Mouse (Mus musculus): ENCODE results near the gene Upf1.

Upf1 gene

DNA sequence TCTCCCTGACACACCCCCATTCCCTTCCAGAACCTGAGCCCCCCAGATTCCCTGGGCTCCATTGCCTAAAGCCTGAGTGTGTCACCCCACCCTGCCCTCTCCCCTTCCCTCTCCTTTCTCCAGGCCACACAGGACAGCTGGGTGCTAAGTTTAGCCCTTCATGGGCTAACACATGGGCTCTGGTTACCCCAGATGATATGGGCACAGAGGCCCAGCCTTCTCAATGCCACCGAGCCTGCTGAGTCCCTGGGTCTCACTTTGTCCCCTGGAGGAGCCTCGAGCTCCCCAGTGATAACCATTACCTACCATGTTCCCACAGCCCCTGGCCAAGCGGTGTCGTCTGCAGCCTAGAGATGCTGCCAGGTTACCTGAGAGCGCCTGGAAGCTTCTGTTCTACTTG lies 35.2 kb downstream of the Upf1 start:
- DNase-seq: no peak

DNA sequence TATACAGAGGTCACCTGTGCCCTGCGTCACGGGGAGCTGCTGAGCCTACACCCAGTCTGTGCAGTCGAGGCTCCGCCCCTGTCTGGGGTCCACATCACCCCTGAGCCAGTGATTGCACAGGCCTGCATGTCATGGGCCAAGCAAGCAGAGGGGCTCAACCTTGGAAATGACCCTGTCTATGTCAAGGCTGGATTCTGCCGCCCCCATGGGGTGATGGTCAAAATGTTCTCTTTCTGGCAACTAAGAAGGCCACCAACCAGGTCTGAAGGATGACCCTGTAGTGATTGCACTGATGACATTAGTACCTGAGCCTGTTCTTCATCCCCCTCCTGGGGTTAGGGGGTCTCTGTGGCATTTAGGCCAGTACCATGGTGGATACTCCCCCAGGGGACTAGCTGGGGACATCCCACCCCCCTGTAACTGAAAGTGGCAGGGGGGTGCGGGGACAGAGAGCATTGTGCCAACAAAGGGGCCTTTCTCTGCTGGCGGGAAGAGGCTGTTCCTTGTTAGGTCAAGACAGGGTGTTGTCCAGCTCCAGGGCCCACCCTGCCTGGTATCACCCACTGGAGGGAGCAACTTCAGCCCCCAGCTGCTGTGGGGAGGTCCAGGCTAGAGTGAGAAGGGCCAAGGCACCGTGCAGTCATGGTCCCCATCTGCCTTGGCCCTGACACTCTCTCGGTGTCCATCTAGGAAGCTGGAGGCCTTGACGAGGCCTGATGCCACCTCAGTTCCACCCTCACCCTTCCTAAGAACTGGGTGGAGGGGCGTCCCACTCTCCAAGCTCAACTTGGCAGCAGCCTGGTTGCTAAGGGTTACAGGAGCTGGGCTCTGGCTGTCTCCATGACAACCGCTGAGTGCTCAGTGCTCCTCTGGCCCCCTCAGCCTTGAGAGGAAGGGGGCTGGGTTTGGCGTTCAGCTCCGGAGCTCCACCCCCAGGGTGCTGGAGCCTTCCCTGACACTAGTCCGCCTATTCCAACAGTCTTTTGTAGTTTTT lies 36.3 kb downstream of the Upf1 start:
- no peak for DNase-seq

DNA sequence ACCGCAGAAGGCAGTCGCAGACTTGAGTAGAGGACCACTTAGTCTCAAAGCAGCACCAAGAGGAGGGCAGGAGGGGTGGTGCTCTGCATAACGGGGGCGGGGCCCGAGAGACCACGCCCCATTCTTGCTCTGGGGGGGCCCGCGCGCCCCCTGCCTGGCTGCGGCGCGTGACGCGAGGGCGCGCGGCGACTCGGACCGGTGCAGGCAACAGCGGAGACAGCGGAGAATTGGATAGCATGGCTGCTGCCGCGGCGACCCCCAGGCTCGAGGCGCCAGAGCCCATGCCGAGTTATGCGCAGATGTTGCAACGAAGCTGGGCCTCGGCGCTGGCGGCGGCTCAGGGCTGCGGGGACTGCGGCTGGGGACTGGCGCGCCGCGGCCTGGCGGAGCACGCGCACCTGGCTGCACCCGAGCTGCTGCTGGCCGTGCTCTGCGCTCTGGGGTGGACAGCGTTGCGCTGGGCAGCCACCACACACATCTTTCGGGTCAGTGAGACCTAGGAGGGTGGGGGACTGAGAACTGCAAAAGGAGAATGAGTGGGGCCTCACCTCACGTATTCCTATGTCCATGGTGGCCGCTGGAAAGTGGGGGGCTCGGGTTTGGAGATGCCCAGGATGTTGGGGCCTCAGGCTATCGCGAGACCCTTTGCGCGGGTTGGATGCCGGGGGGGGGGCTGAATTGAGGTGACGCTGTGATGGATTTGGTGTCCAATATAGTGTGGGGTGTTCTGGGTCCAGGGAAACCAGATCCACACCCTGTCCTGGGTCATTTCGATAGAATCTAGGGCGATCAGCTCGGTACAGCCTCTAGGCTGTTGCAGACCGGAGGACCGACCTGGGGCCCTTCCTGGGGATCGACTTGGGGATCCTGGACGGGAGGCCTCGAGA lies 37.2 kb downstream of the Upf1 start, which contains the start of gene Cers1:
Gene Cers1 (plus strand): TSS at position 152 of the 887 bp plus-strand sequence.
- peak; percentile 95 for DNase-seq

DNA sequence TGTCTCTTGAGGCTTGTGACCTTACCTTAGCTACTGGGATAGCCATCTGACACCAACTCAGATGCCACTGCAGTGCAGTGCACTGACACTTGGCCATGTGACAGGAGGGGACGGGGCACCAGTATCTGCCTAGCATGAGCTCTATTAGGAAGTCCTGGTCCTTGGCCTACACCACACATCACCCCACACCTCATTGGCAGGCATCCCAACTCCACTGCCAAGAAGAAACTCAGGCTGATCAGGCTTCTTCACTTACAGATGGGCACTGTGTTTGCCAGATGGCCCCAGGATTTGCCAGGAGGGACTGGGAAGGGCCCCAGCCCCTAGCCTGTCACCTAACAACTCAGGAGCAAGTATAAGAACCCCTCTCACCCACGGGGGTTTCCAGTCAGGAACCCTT lies 39.7 kb downstream of the Upf1 start:
- DNase-seq: no peak

DNA sequence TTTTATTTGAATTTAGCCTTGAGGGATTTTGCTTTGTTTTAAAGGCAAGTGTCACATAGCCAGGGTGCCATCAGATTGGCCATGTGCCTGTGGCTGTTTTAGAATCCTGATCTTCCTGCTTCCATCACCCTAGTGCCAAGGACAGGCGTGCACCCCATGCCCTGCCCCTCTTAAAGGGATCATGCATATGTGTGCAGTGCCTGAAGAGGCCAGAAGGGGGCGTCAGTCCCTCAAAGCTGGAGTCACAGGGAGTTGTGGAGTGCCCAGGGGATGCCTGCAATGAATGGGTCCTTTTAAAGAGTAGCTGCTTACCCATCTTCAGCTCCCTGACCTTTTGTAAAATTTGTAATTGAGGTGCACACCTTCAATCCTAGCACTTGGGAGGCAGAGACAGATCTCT lies 43.8 kb downstream of the Upf1 start:
- no peak for DNase-seq

DNA sequence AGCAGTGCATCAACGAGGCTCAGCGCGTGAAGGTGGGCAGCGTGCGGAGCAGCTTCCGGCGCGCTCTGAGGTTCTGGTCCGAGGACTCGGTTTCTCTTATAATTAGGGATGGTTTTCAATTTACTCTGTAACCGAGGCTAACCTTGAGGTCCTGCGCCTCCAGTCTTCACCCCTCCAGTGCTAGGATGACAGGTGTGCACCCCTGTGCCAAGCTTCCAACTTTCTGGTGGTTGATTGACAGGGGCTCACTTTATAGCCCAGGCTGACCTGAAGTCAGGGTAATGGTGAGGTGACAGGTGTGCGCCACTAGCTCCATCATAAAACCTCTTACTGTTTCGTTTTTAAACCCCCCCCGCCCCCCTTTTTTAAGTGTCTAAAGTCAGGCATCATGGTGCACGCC lies 50.2 kb downstream of the Upf1 start:
- no peak for DNase-seq

DNA sequence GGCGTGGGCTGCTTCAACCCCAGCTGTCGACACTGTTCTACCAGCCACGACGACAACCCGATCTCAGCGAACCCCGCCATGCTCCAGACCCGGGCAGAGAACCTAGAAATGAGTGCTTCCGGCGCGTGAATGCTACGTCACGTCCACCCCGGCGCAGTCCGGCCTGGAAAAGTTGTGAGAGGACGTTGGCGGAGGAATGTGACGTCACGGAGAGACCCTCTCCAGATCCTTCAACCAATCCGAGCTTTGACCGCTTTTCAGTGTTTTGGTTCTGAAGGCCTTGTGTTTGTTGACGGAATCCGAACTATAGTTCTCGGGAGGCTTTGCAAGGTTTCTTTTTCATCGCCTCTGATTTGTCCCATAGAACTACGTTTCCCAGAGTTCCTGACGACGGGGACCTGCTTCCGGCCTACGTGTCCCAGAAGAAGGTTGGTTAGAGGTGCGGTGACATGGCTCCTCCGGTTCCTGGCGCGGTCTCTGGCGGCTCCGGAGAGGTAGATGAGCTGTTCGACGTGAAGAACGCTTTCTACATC lies 50.7 kb downstream of the Upf1 start, which contains the start of the genes Ddx49 and Cope:
Gene Ddx49 (minus strand): TSS at position 132 of the 533 bp plus-strand sequence.
Gene Cope (plus strand): TSS at position 161 of the 533 bp plus-strand sequence.
- DNase-seq: peak; percentile 99

DNA sequence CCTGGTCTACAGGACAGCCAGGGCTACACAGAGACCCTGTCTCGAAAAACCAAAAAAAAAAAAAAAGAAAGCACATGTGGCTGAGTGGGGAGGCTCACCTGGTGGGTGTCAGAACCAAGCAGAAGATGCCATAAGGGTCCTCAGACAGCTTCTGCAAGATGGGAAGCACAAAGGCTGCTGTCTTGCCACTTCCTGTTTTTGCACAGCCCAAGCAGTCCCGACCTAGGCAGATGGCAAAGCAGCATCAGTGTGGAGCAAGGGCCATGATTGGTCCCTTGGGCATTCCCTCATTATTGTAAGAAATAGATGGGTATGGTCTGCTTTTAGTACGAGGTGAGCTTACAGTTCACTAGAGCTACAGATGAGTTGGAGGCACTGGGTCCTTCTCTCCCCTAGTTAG lies 52.2 kb downstream of the Upf1 start:
- DNase-seq: no peak

DNA sequence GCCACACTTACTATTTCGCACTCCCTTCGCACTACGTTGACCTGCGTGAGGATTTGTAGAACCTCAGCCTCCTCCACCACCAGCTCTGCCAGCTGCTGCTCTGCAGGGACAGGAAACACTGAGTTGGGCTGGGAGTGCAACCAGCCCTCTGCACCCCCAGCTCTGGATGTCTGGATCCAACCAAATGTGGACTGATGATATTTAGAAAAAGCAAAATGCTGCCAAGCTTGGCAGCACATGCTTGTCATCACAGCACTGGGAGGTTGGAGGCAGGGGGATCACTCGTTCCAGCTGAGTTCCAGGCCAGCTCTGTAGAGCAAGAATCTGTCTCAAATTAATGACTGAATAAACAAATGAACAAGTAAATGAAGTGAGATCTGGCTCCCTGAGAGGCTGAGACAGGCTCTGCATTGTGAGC lies 59.1 kb downstream of the Upf1 start:
- no peak for DNase-seq

DNA sequence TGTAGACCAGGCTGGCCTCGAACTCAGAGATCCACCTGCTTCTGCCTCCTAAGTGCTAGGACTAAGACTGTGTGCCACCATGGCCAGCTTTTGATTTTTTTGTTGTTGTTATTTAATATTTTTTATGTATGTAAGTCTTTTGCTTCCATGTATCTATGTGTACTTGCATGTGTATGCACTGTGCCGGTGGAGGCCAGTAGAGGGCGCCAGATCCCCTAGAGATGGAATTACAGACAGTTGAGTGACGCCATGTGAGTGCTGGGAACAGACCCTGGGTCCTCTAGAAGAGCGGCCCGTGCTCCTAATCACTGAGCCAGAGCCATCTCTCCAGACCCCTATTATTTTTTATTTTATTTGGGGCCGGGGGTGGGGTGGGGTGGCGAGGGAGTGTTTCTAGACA lies 66.3 kb downstream of the Upf1 start:
- DNase-seq: no peak

DNA sequence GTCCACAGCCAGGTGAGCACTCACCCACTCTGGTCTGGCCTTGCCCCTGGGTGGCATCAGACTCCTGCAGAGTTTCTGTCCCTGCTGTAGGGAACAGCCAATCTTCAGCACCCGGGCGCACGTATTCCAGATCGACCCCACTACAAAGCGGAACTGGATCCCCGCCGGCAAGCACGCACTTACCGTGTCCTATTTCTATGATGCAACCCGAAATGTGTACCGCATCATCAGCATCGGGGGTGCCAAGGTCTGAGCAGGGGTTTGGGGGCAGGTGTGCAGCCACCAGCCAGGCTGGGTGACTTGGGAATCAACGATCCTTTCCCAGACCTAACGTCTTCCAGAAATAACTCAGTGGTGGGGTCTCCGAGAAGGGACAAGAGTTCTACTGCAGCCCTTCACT lies 67.8 kb downstream of the Upf1 start:
- peak; percentile 93 for DNase-seq

DNA sequence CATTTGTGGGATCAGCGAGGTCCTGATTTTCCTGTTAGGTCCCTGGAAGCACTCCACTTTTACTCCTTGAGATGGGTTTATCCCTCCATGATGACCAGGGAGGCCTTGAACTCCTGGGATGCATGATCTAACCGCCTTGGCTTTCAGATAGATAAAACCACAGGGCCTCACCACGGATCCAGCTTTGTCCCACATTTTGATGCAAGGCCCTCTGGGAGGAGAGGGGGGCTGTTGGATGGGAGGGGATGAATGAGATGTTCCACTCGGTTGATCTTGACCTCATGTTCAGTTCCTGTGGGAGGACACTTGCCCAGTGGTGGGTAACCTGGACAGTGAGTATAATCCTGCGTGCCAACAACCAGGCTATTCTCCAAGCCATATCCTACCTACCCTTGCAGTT lies 68.7 kb downstream of the Upf1 start:
- peak; percentile 90 for DNase-seq

DNA sequence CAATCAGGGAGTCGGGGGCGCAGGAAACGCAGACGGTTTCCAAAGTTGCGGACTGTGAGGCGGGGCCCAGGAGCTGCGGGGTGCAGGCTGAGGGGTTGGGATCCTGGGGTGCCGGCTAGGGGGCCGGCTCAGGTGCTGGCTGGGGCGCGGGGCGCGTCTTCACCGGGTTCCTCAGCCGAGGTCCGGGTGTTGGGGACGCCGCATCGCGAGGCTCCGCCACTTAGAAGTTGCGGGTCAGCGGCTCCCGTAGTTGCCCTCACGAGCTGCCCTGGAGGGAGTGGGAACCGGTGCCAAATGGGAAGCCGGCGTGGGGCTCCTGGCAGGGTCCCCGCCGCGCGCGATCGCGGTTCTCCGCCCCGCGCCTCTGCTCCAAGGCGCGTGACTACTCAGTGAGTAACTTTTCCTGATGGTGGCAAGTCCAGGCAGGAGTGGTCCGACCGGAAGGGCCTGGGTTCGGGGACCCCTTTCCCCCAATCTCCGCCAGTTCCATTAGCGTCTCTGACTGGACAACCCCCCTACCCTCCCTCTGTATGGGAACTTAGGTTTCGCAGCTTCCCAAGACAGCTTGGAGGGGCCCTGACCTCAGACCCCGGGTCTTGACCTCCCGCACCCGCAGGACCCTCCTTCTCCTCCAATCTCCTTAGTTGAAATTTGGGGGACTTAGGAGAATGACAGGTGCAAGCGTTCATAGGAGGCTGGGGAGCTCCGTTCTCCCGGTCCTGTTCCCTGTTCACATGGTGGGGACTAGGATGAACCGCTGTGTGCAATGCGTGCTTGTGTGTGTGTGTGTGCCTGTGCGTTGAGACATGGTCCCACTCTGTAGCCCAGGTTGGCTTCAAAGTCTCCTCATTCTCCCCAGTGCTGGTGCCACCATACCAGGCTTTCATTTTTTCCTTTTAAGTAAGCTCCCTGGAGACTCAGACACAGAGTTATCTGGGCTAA lies 69.7 kb downstream of the Upf1 start:
- DNase-seq: no peak

DNA sequence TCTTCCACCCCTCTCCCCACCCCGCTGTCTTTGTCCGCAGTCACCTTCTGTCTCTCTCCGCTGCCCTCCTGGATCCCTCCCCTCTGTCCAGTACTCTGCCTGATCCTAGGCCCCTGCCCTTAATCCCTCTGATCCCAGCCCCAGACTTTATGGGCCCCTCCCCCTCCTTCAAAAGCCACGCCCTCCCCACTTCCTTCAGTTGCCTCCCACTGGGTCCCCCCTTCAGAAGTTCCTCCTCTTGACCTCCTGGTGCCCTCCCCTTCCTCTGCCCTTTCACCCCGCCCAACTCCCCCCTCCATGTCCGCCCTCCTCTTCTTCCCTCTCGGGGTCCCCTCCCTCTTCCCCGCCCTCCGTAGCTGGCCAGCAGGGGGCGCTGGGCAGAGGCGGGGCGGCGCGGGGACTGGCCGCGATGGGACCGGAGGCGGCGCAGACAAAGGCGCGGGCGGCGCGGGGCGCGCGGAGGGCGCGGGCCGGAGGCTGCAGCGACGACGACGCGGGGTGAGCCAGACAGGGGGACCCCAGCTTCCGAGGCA lies 70.4 kb downstream of the Upf1 start, which contains the start of gene Homer3:
Gene Homer3 (plus strand): TSS at position 225 of the 533 bp plus-strand sequence.
- peak; percentile 100 for DNase-seq

Data from heart, adult 11 months (tissue).